In the genomic region with DNA sequence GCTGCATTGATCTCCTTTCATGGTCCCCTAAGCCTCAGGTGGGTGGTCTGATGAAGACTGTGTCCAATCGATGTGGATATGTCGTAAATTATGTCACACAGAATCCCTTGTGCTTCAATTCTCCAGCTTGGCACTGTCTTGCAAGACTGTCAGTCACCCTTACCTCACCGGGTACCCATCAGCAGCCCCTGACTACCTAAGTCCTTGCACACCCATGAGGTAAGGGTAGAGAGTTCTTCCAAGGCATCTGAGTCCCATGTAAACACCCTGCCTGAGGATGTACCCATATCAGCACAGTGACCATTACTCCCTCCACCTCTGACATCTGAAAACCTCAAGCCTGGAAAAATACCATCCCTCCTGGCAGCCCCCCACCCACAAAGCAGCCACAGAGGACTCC, we compare ENCODE assay signal across 10 mouse cellular contexts. TPM values are rescaled to one million over a fixed set of nuclear protein-coding genes. Genes with fewer than 3 reads are reported as not detected.
DNase-seq lines count a peak whose midpoint lies in the region; ATAC-seq and TF ChIP-seq lines count a peak whose summit lies in the region.
"Had no signal": no experiment of that assay in that cellular context is flagged by ENCODE, and none has a peak within 500 bp of the region (broad histone marks: within the 10 kb centered on the region; RNA-seq: fewer than 3 reads in every experiment).

No protein-coding gene starts in this region.

- H3K4me1 ChIP-seq in heart, embryonic 10.5 days, result peaks cover 68% of the 10 kb centered on the region
- peaks cover 4% of the 10 kb centered on the region for H3K4me1 ChIP-seq in ES-Bruce4 (ENCODE audit: control insufficient read depth, insufficient read depth, low read length)
- H3K4me1 ChIP-seq in forebrain, embryonic 15.5 days, result peaks cover 31% of the 10 kb centered on the region
- peaks cover 53 to 75% of the 10 kb centered on the region in 2 experiments for H3K4me1 ChIP-seq in liver, embryonic 14.5 days (replicated peaks; ENCODE audit: control insufficient read depth in 2 of 2, insufficient read depth in 2 of 2, low read length in 1 of 2)

- no peak for TF ChIP-seq POLR2A in ES-Bruce4 (IDR thresholded peaks at IDR 0.05; ENCODE audit: insufficient read depth, low read length)

- peak overlapping the region; percentile 79 for H3K4me3 ChIP-seq in heart, embryonic 10.5 days
- H3K4me3 ChIP-seq in ES-Bruce4 (ENCODE audit: low read depth, low read length), result no peak overlapping the region; the same call in 1 of the 2 replicates
- peak overlapping the region; percentile 60 for H3K4me3 ChIP-seq in forebrain, embryonic 15.5 days
- H3K4me3 ChIP-seq in liver, embryonic 14.5 days (ENCODE audit: insufficient read depth in 1 of 2, low read depth in 2 of 2, low read length in 2 of 2), result peak overlapping the region; percentile 69 to 71

- peak overlapping the region; percentile 90 for H3K4me2 ChIP-seq in forebrain, embryonic 15.5 days (replicated peaks)
- peak overlapping the region; percentile 98 for H3K4me2 ChIP-seq in liver, embryonic 14.5 days (ENCODE audit: low read depth)

- H3K9ac ChIP-seq in ES-Bruce4 (ENCODE audit: low read depth, poor library complexity, severe bottlenecking), result peak overlapping the region; percentile 55
- peak overlapping the region; percentile 62 for H3K9ac ChIP-seq in forebrain, embryonic 15.5 days (replicated peaks)
- peak overlapping the region; percentile 86 for H3K9ac ChIP-seq in liver, embryonic 14.5 days (replicated peaks)

- no peaks in the 10 kb centered on the region for H3K9me3 ChIP-seq in heart, embryonic 10.5 days
- H3K9me3 ChIP-seq in ES-Bruce4 (replicated peaks; ENCODE audit: control insufficient read depth, insufficient read depth, low read length, poor library complexity, severe bottlenecking), result no peaks in the 10 kb centered on the region
- no peaks in the 10 kb centered on the region for H3K9me3 ChIP-seq in forebrain, embryonic 15.5 days
- H3K9me3 ChIP-seq in liver, embryonic 14.5 days (ENCODE audit: control insufficient read depth, low read length), result no peaks in the 10 kb centered on the region

- WGBS in heart, embryonic 10.5 days, result 70% methylated on average over 3 of the region's 3 CpGs
- 50% methylated on average over 3 of the region's 3 CpGs for WGBS in forebrain, embryonic 15.5 days
- WGBS in liver, embryonic 14.5 days (ENCODE audit: insufficient replicate concordance), result 51% methylated on average over 3 of the region's 3 CpGs

- DNase-seq in heart, embryonic 10.5 days (ENCODE audit: low spot score), result no peak
- no peak for DNase-seq in heart, postnatal 10 days
- no peak for DNase-seq in liver, embryonic 14.5 days (ENCODE audit: low read depth in 3 of 3, low spot score in 3 of 3)
- no peak for DNase-seq in spleen, postnatal 14 days (ENCODE audit: low spot score in 2 of 2)
- no peak for DNase-seq in left cerebral cortex, adult 18-20 months (ENCODE audit: low spot score in 2 of 2)
- no peak for DNase-seq in frontal cortex, postnatal 25 days (ENCODE audit: low spot score in 2 of 2)
- DNase-seq: thymus, adult 18-20 months had no signal

- peak; percentile 4; the same call in 1 of the 2 replicates for ATAC-seq in forebrain, embryonic 15.5 days (replicated peaks)
- ATAC-seq in liver, embryonic 14.5 days (ENCODE audit: insufficient read depth), result no peak

- 0 out of 2 replicates have a peak, but pooled peaks cover 4% of the 10 kb centered on the region for H3K27me3 ChIP-seq in heart, embryonic 10.5 days (ENCODE audit: insufficient read depth, poor library complexity, severe bottlenecking)
- peaks cover 8% of the 10 kb centered on the region for H3K27me3 ChIP-seq in ES-Bruce4 (ENCODE audit: control insufficient read depth, insufficient read depth, low read length, poor library complexity, severe bottlenecking)
- no peaks in the 10 kb centered on the region for H3K27me3 ChIP-seq in forebrain, embryonic 15.5 days
- H3K27me3 ChIP-seq in liver, embryonic 14.5 days (ENCODE audit: control insufficient read depth, insufficient read depth, low read length), result no peaks in the 10 kb centered on the region

- H3K36me3 ChIP-seq in heart, embryonic 10.5 days, result 0 out of 2 replicates have a peak, but pooled peaks cover 3% of the 10 kb centered on the region
- H3K36me3 ChIP-seq in ES-Bruce4 (ENCODE audit: control insufficient read depth, insufficient read depth, low read length, poor library complexity, severe bottlenecking), result no peaks in the 10 kb centered on the region
- H3K36me3 ChIP-seq in forebrain, embryonic 15.5 days, result no peaks in the 10 kb centered on the region; the same call in 1 of the 2 replicates
- H3K36me3 ChIP-seq in liver, embryonic 14.5 days (replicated peaks; ENCODE audit: control insufficient read depth, insufficient read depth, low read depth), result peaks cover 9% of the 10 kb centered on the region

- no peak for TF ChIP-seq EP300 in ES-Bruce4 (IDR thresholded peaks at IDR 0.05; ENCODE audit: insufficient read depth, low read depth, low read length)
- TF ChIP-seq EP300 in liver, embryonic 14.5 days (IDR thresholded peaks at IDR 0.05; ENCODE audit: low read depth), result no peak

- H3K27ac ChIP-seq in heart, embryonic 10.5 days, result peak overlapping the region; percentile 87
- no peak overlapping the region for H3K27ac ChIP-seq in ES-Bruce4 (ENCODE audit: insufficient read depth, low read length)
- peak overlapping the region; percentile 68; the same call in 1 of the 2 replicates for H3K27ac ChIP-seq in forebrain, embryonic 15.5 days (replicated peaks)
- peak overlapping the region; percentile 83 for H3K27ac ChIP-seq in liver, embryonic 14.5 days

- intact Hi-C loops in heart, postnatal 10 days (cut with DNase I), result no loop called here

- TF ChIP-seq CTCF in ES-Bruce4 (IDR thresholded peaks at IDR 0.05; ENCODE audit: low read depth, low read length), result no peak
- TF ChIP-seq CTCF in liver, embryonic 14.5 days (IDR thresholded peaks at IDR 0.05; ENCODE audit: low read depth), result no peak

RNA-seq across cellular contexts. Expression of a gene that starts 1.4 kb away (rescaled TPM):
- 15.6 and 24.1 TPM in 2 replicates for polyA plus RNA-seq in heart, embryonic 10.5 days (2016; fragmentation: Nextera tagmentation; extraction: Ambion mirVana)
- 10 to 100 TPM; 29.9 to 36.5 TPM for total RNA-seq in heart, postnatal 10 days (2021)
- polyA plus RNA-seq in ES-Bruce4 (2011; ENCODE audit: insufficient read depth, insufficient read length, low read depth, missing spikeins), result 20.4 and 24.0 TPM in 2 replicates
- polyA plus RNA-seq in forebrain, embryonic 15.5 days (2015; fragmentation: Nextera tagmentation; extraction: Ambion mirVana), result 22.2 and 25.9 TPM in 2 replicates
- 20.6 and 25.2 TPM in 2 replicates for polyA plus RNA-seq in liver, embryonic 14.5 days (2012; rRNA removed)
- polyA plus RNA-seq in liver, embryonic 14.5 days (2014; fragmentation: Nextera tagmentation; extraction: Ambion mirVana), result 21.3 and 29.8 TPM in 2 replicates
- 100 to 1,000 TPM; 392 to 424 TPM for total RNA-seq in left cerebral cortex, adult 18-20 months (2021)

RNA-seq across cellular contexts. Expression of a gene that starts 13.4 kb away (rescaled TPM):
- 0.25 and 7.5 TPM in 2 replicates for polyA plus RNA-seq in heart, embryonic 10.5 days (2016; fragmentation: Nextera tagmentation; extraction: Ambion mirVana)
- total RNA-seq in heart, postnatal 10 days (2021), result not detected
- not detected in 2 replicates for polyA plus RNA-seq in ES-Bruce4 (2011; ENCODE audit: insufficient read depth, insufficient read length, low read depth, missing spikeins)
- polyA plus RNA-seq in forebrain, embryonic 15.5 days (2015; fragmentation: Nextera tagmentation; extraction: Ambion mirVana), result not detected in 2 replicates
- 21.4 and 23.5 TPM in 2 replicates for polyA plus RNA-seq in liver, embryonic 14.5 days (2012; rRNA removed)
- 28.4 and 33.2 TPM in 2 replicates for polyA plus RNA-seq in liver, embryonic 14.5 days (2014; fragmentation: Nextera tagmentation; extraction: Ambion mirVana)
- not detected for total RNA-seq in left cerebral cortex, adult 18-20 months (2021)
- total RNA-seq: megakaryocyte-erythroid progenitor cell, adult 5-6 weeks had no signal

RNA-seq across cellular contexts. Expression of a gene that starts 17.5 kb away (rescaled TPM):
- 18.8 and 21.8 TPM in 2 replicates for polyA plus RNA-seq in heart, embryonic 10.5 days (2016; fragmentation: Nextera tagmentation; extraction: Ambion mirVana)
- total RNA-seq in heart, postnatal 10 days (2021), result 1 to 10 TPM; 4.3 to 4.7 TPM
- 9.1 and 9.6 TPM in 2 replicates for polyA plus RNA-seq in ES-Bruce4 (2011; ENCODE audit: insufficient read depth, insufficient read length, low read depth, missing spikeins)
- 22.9 and 25.2 TPM in 2 replicates for polyA plus RNA-seq in forebrain, embryonic 15.5 days (2015; fragmentation: Nextera tagmentation; extraction: Ambion mirVana)
- polyA plus RNA-seq in liver, embryonic 14.5 days (2012; rRNA removed), result 3.7 and 5.1 TPM in 2 replicates
- polyA plus RNA-seq in liver, embryonic 14.5 days (2014; fragmentation: Nextera tagmentation; extraction: Ambion mirVana), result 10.0 and 10.4 TPM in 2 replicates
- 1 to 10 TPM; 8.5 to 9.5 TPM for total RNA-seq in left cerebral cortex, adult 18-20 months (2021)
- total RNA-seq: megakaryocyte-erythroid progenitor cell, adult 5-6 weeks had no signal

RNA-seq across cellular contexts. Expression of a gene that starts 24.2 kb away (rescaled TPM):
- polyA plus RNA-seq in heart, embryonic 10.5 days (2016; fragmentation: Nextera tagmentation; extraction: Ambion mirVana), result 104 and 161 TPM in 2 replicates
- total RNA-seq in heart, postnatal 10 days (2021), result 10 to 100 TPM; 32.5 to 45.2 TPM
- polyA plus RNA-seq in ES-Bruce4 (2011; ENCODE audit: insufficient read depth, insufficient read length, low read depth, missing spikeins), result 230 and 277 TPM in 2 replicates
- polyA plus RNA-seq in forebrain, embryonic 15.5 days (2015; fragmentation: Nextera tagmentation; extraction: Ambion mirVana), result 112 and 115 TPM in 2 replicates
- 68.7 and 76.7 TPM in 2 replicates for polyA plus RNA-seq in liver, embryonic 14.5 days (2012; rRNA removed)
- 61.2 and 66.4 TPM in 2 replicates for polyA plus RNA-seq in liver, embryonic 14.5 days (2014; fragmentation: Nextera tagmentation; extraction: Ambion mirVana)
- 10 to 100 TPM; 22.9 to 25.9 TPM for total RNA-seq in left cerebral cortex, adult 18-20 months (2021)

RNA-seq across cellular contexts. Expression of a gene that starts 24.3 kb away (rescaled TPM):
- 27.2 and 32.4 TPM in 2 replicates for polyA plus RNA-seq in heart, embryonic 10.5 days (2016; fragmentation: Nextera tagmentation; extraction: Ambion mirVana)
- total RNA-seq in heart, postnatal 10 days (2021), result 1 to 10 TPM; 5.9 to 6.8 TPM
- polyA plus RNA-seq in ES-Bruce4 (2011; ENCODE audit: insufficient read depth, insufficient read length, low read depth, missing spikeins), result 10.3 and 17.8 TPM in 2 replicates
- 26.3 and 27.2 TPM in 2 replicates for polyA plus RNA-seq in forebrain, embryonic 15.5 days (2015; fragmentation: Nextera tagmentation; extraction: Ambion mirVana)
- polyA plus RNA-seq in liver, embryonic 14.5 days (2012; rRNA removed), result 10.8 and 12.7 TPM in 2 replicates
- 14.8 and 16.1 TPM in 2 replicates for polyA plus RNA-seq in liver, embryonic 14.5 days (2014; fragmentation: Nextera tagmentation; extraction: Ambion mirVana)
- total RNA-seq in left cerebral cortex, adult 18-20 months (2021), result 10 to 100 TPM in 1 of 2 experiments, 1 to 10 TPM in 1; 9.2 to 10.7 TPM
